ENCODE assay signal across 21 mouse cellular contexts in genomic region chr10:44647021-44647420, GRCm38 (mm10).
A peak's percentile ranks its signal among the peaks of the same experiment; 100 is the strongest.
DNase-seq lines count a peak whose midpoint lies in the region; ATAC-seq and TF ChIP-seq lines count a peak whose summit lies in the region.
"Had no signal": no experiment of that assay in that cellular context is flagged by ENCODE, and none has a peak within 500 bp of the region (broad histone marks: within the 10 kb centered on the region; RNA-seq: fewer than 3 reads in every experiment).

No protein-coding gene starts in this region.

- DNase-seq in gastrocnemius, adult 2 months = peak; percentile 18
- DNase-seq in gastrocnemius, postnatal 36 days = no peak
- DNase-seq in lung, adult 2 months = no peak
- DNase-seq in embryo, embryonic 9.5 days (ENCODE audit: extremely low spot score) = peak; percentile 10
- DNase-seq in limb, embryonic 14.5 days (ENCODE audit: low spot score) = peak; percentile 42
- no peak for DNase-seq in right cerebral cortex, adult 2 months (ENCODE audit: low spot score in 2 of 2)
- no peak for DNase-seq in ovary, postnatal 36 days (ENCODE audit: low spot score)
- DNase-seq: cerebellum, postnatal 10 days; heart, postnatal 36 days; kidney, adult 2 months; layer of hippocampus, postnatal 36 days; left cerebral cortex, postnatal 4 days; midbrain, embryonic 14.5 days; right cerebral cortex, adult 18-20 months had no signal

- H3K4me1 ChIP-seq in lung, embryonic 15.5 days = peaks cover 2% of the 10 kb centered on the region; the same call in 1 of the 2 replicates
- H3K4me1 ChIP-seq in lung, adult 2 months (ENCODE audit: control insufficient read depth, insufficient read depth, low read length) = no peaks in the 10 kb centered on the region
- H3K4me1 ChIP-seq in limb, embryonic 14.5 days (ENCODE audit: control insufficient read depth, insufficient read depth, low read length) = no peaks in the 10 kb centered on the region
- H3K4me1 ChIP-seq: embryonic facial prominence, embryonic 12.5 days; heart, embryonic 13.5 days had no signal

- intact Hi-C loops in gastrocnemius, adult 2 months (cut with DNase I) = no loop called here
- intact Hi-C loops in gastrocnemius, postnatal 36 days (cut with DNase I) = no loop called here

- no peak for TF ChIP-seq POLR2A in lung, adult 2 months (IDR thresholded peaks at IDR 0.05; ENCODE audit: borderline replicate concordance, extremely low read depth, low read depth, low read length)
- TF ChIP-seq POLR2A in limb, embryonic 14.5 days (IDR thresholded peaks at IDR 0.05; ENCODE audit: borderline replicate concordance, extremely low read depth, insufficient read depth, insufficient read length) = no peak

- no peak overlapping the region for H3K27ac ChIP-seq in gastrocnemius, adult 2 months
- H3K27ac ChIP-seq in lung, embryonic 15.5 days = peak overlapping the region; percentile 39
- H3K27ac ChIP-seq in limb, embryonic 14.5 days (replicated peaks; ENCODE audit: low read depth, low read length) = no peak overlapping the region
- H3K27ac ChIP-seq: embryonic facial prominence, embryonic 12.5 days; heart, embryonic 13.5 days; hindbrain, postnatal 0 days; liver, embryonic 14.5 days had no signal

- H3K27me3 ChIP-seq in lung, embryonic 15.5 days = no peaks in the 10 kb centered on the region
- no peaks in the 10 kb centered on the region for H3K27me3 ChIP-seq in limb, embryonic 14.5 days (ENCODE audit: control insufficient read depth, insufficient read depth, low read length)
- H3K27me3 ChIP-seq: embryonic facial prominence, embryonic 12.5 days; heart, embryonic 13.5 days had no signal

- H3K9me3 ChIP-seq in lung, embryonic 15.5 days = no peaks in the 10 kb centered on the region
- no peaks in the 10 kb centered on the region for H3K9me3 ChIP-seq in limb, embryonic 14.5 days (ENCODE audit: control insufficient read depth, low read length)
- H3K9me3 ChIP-seq: embryonic facial prominence, embryonic 12.5 days; G1E; heart, embryonic 13.5 days had no signal

- H3K9ac ChIP-seq in lung, embryonic 15.5 days = no peak overlapping the region
- H3K9ac ChIP-seq in limb, embryonic 14.5 days (ENCODE audit: low read depth, low read length, severe bottlenecking) = no peak overlapping the region
- H3K9ac ChIP-seq: embryonic facial prominence, embryonic 12.5 days; heart, embryonic 13.5 days; liver, embryonic 14.5 days had no signal

- WGBS in lung, embryonic 15.5 days = 14% methylated on average over 5 of the region's 5 CpGs
- 24% methylated on average over 5 of the region's 5 CpGs for WGBS in lung, adult 2 months
- 16% methylated on average over 5 of the region's 5 CpGs for WGBS in limb, embryonic 14.5 days

- peak; percentile 87 for ATAC-seq in lung, embryonic 15.5 days (ENCODE audit: borderline replicate concordance, extremely low read depth, low FRiP score, low TSS enrichment)
- no peak for ATAC-seq in limb, embryonic 14.5 days (ENCODE audit: low FRiP score, low read depth)
- ATAC-seq: CD4-positive, CD25-positive, alpha-beta regulatory T cell, adult 4 months; hindbrain, postnatal 0 days had no signal

- TF ChIP-seq CTCF in gastrocnemius, adult 2 months (IDR thresholded peaks at IDR 0.05) = no peak
- TF ChIP-seq CTCF in lung, adult 2 months (IDR thresholded peaks at IDR 0.05; ENCODE audit: insufficient read depth, low read length) = no peak

- H3K36me3 ChIP-seq in lung, embryonic 15.5 days = no peaks in the 10 kb centered on the region
- no peaks in the 10 kb centered on the region for H3K36me3 ChIP-seq in limb, embryonic 14.5 days (ENCODE audit: control insufficient read depth, insufficient read depth, low read length)
- H3K36me3 ChIP-seq: embryonic facial prominence, embryonic 12.5 days; G1E; heart, embryonic 13.5 days had no signal

- no peak overlapping the region for H3K4me2 ChIP-seq in lung, embryonic 15.5 days
- no peak overlapping the region for H3K4me2 ChIP-seq in limb, embryonic 14.5 days (replicated peaks; ENCODE audit: low read depth, low read length, severe bottlenecking)
- H3K4me2 ChIP-seq: embryonic facial prominence, embryonic 12.5 days; heart, embryonic 13.5 days had no signal

- no peak overlapping the region for H3K4me3 ChIP-seq in gastrocnemius, adult 2 months
- no peak overlapping the region for H3K4me3 ChIP-seq in lung, embryonic 15.5 days
- no peak overlapping the region for H3K4me3 ChIP-seq in lung, adult 2 months (replicated peaks; ENCODE audit: extremely low read depth, low read depth, low read length)
- H3K4me3 ChIP-seq in limb, embryonic 14.5 days (replicated peaks; ENCODE audit: low read length) = no peak overlapping the region
- H3K4me3 ChIP-seq: embryonic facial prominence, embryonic 12.5 days; heart, embryonic 13.5 days had no signal

Comparison
In these comparisons a context has a peak if more than half of its experiments do, and no peak if none do; other contexts are left out.
1. DNase-seq: peak in gastrocnemius, adult 2 months (single experiment), embryo, embryonic 9.5 days (single experiment) and limb, embryonic 14.5 days (single experiment); none in gastrocnemius, postnatal 36 days (0 of 2), lung, adult 2 months (single experiment), right cerebral cortex, adult 2 months (0 of 2) and ovary, postnatal 36 days (single experiment).